Mouse (Mus musculus) testis, adult 2 months (tissue): ENCODE data around the gene Thra. TPM values are rescaled to one million over a fixed set of nuclear protein-coding genes. Genes with fewer than 3 reads are reported as not detected.

Experiments used
- H3K27ac ChIP-seq: fragments of 200-500 bp; 2 replicates; pipeline ENCODE4 v1.5.1; 2012; ENCODE audit warnings: low read depth, low read length; ENCODE audit not compliant: control insufficient read depth, insufficient read depth
- H3K27me3 ChIP-seq: fragments of 200-500 bp; 2 replicates; pipeline ENCODE4 v1.6.1; 2012; ENCODE audit warnings: mild to moderate bottlenecking, low read length, moderate library complexity; ENCODE audit not compliant: control insufficient read depth, insufficient read depth
- H3K36me3 ChIP-seq: fragments of 200-500 bp; 2 replicates; pipeline ENCODE4 v1.6.1; 2012; ENCODE audit warnings: mild to moderate bottlenecking, low read length; ENCODE audit not compliant: control insufficient read depth, insufficient read depth
- H3K4me1 ChIP-seq: fragments of 200-500 bp; 2 replicates; pipeline ENCODE4 v1.6.1; 2012; ENCODE audit warnings: low read length; ENCODE audit not compliant: control insufficient read depth, insufficient read depth
- H3K4me3 ChIP-seq: fragments of 200-500 bp; 2 replicates; pipeline ENCODE4 v1.5.1; 2012; ENCODE audit warnings: low read depth, mild to moderate bottlenecking, low read length, moderate library complexity, mixed read lengths; ENCODE audit not compliant: control insufficient read depth
- CTCF ChIP-seq: fragments of 200-500 bp; IDR thresholded peaks from 2 replicates; pipeline ENCODE4 v1.5.1; 2012; ENCODE audit warnings: low read depth, mild to moderate bottlenecking, inconsistent platforms, low read length, moderate library complexity; ENCODE audit not compliant: control insufficient read depth, insufficient read depth, insufficient replicate concordance
- POLR2A ChIP-seq: fragments of 200-500 bp; IDR thresholded peaks from 2 replicates; pipeline ENCODE4 v1.6.1; 2012; ENCODE audit warnings: low read depth, mild to moderate bottlenecking, inconsistent platforms, low read length, moderate library complexity; ENCODE audit not compliant: control insufficient read depth
- polyA plus RNA-seq: library from polyadenylated mRNA; depleted of rRNA; stranded (reverse); fragments of >200 nt; gene quantifications from 2 replicates; pipeline ENCODE4 v1.2.3, GENCODE M21; 2012

Thra gene
- polyA plus RNA-seq, 1 experiment: 14.4 TPM

GRCm38 (mm10) chr11:98786359-98787214, 46.1 kb downstream of the Thra start:
- H3K4me3 ChIP-seq: no peak overlapping the region
- peaks cover 29% of the 10 kb centered on the region for H3K4me1 ChIP-seq
- peak overlapping the region; percentile 78 for H3K27ac ChIP-seq
- no peak for TF ChIP-seq POLR2A
- TF ChIP-seq CTCF: peak; percentile 84; the same call in 1 of the 2 replicates
- H3K36me3 ChIP-seq: no peaks in the 10 kb centered on the region
- H3K27me3 ChIP-seq: no peaks in the 10 kb centered on the region

- no peak overlapping the region for H3K4me3 ChIP-seq
- no peaks in the 10 kb centered on the region for H3K27me3 ChIP-seq
- no peak overlapping the region for H3K27ac ChIP-seq
- H3K4me1 ChIP-seq: peaks cover 26% of the 10 kb centered on the region
- TF ChIP-seq CTCF (no peak), POLR2A (no peak)
- no peaks in the 10 kb centered on the region for H3K36me3 ChIP-seq
Measured at GRCm38 (mm10) chr11:98787229-98787628, 46.8 kb downstream of the Thra start.

GRCm38 (mm10) chr11:98787691-98788090, 47.3 kb downstream of the Thra start:
- Histone ChIP-seq H3K27ac (no peak overlapping the region), H3K27me3 (no peaks in the 10 kb centered on the region), H3K4me3 (no peak overlapping the region), H3K4me1 (peaks cover 24% of the 10 kb centered on the region), H3K36me3 (no peaks in the 10 kb centered on the region)
- no peak for TF ChIP-seq CTCF
- no peak for TF ChIP-seq POLR2A

- Histone ChIP-seq H3K36me3 (no peaks in the 10 kb centered on the region), H3K4me1 (peaks cover 19% of the 10 kb centered on the region), H3K27ac (no peak overlapping the region), H3K4me3 (no peak overlapping the region), H3K27me3 (no peaks in the 10 kb centered on the region)
- TF ChIP-seq POLR2A (no peak), CTCF (no peak)
Measured at GRCm38 (mm10) chr11:98788139-98788538, 47.7 kb downstream of the Thra start.

GRCm38 (mm10) chr11:98788550-98789218, 48.2 kb downstream of the Thra start:
- H3K27ac ChIP-seq: peak overlapping the region; percentile 84
- H3K4me3 ChIP-seq: peak overlapping the region; percentile 85
- H3K36me3 ChIP-seq: no peaks in the 10 kb centered on the region
- H3K27me3 ChIP-seq: no peaks in the 10 kb centered on the region
- H3K4me1 ChIP-seq: peaks cover 16% of the 10 kb centered on the region
- peak; percentile 39; the same call in 1 of the 2 replicates for TF ChIP-seq CTCF
- peak; percentile 37; the same call in 1 of the 2 replicates for TF ChIP-seq POLR2A

- peak overlapping the region; percentile 85 for H3K4me3 ChIP-seq
- H3K4me1 ChIP-seq: peaks cover 16% of the 10 kb centered on the region
- no peak for TF ChIP-seq POLR2A
- no peak for TF ChIP-seq CTCF
- H3K27ac ChIP-seq: peak overlapping the region; percentile 75
- H3K27me3 ChIP-seq: no peaks in the 10 kb centered on the region
- no peaks in the 10 kb centered on the region for H3K36me3 ChIP-seq
Measured at GRCm38 (mm10) chr11:98789219-98789807, 48.9 kb downstream of the Thra start.

- Histone ChIP-seq H3K27ac (no peak overlapping the region), H3K36me3 (no peaks in the 10 kb centered on the region), H3K27me3 (no peaks in the 10 kb centered on the region), H3K4me1 (peaks cover 16% of the 10 kb centered on the region), H3K4me3 (no peak overlapping the region)
- TF ChIP-seq POLR2A: no peak
- TF ChIP-seq CTCF: no peak
Measured at GRCm38 (mm10) chr11:98789824-98790223, 49.4 kb downstream of the Thra start.
